Mouse (Mus musculus) central nervous system, embryonic 18 days (tissue): Measurements from ENCODE around the gene Hcst. TPM values are rescaled to one million over a fixed set of nuclear protein-coding genes. Genes with fewer than 3 reads are reported as not detected.

Source experiments
- polyA plus RNA-seq: library from polyadenylated mRNA; depleted of rRNA; stranded (reverse); fragments of >200 nt; gene quantifications from 2 replicates; pipeline ENCODE4 v1.2.3, GENCODE M21; 2012; rRNA removed

Hcst gene
- polyA plus RNA-seq: 0.96 TPM in 1 of 2 replicates, not detected in the other

DNA sequence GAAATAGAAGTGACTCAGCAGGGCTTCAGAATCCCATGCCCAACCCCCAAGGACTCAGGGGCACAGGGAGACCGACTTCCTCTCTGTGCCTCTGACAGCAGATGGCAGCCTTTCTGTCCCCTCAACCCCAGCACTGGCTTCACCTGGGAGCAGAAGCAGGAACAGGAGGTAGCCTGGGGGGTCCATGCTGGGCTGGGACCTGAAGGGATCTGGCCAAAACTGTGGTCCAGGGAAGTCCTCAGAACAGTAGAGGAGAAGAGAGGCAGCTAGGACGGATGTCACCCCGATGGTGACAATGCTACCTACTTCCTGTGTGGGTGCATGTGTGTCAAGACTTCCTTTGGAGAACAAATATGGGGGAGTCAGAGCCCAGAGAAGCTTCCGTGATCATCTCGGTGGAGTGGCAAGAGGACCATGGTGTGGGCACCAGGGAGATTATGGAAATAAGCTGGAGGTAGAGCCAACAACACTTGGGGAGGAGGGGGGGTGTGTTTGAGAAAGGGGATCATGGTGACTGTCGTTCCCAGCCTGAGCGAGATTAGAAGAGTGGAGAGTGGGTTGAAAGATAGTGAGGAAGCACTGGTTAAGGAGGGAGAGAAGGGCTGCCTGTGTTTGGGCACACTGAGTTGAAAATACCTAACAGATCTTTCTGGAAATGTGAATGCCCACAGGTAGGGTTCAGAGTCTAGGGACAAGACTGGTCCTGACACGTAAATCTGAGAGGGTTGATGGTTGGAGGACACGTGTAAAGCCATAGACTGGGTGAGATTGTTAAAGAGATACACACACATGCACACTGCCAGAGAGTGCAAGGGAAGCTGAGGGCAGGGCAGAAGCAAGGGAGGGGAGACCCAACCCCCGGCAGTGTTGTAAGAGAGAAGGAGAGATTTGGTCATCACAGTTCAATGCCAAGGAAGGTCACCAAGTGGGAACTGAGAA lies at the start of gene Hcst:
Gene Hcst, minus strand, starts transcription at position 294 of the 939 bp plus-strand sequence.

DNA sequence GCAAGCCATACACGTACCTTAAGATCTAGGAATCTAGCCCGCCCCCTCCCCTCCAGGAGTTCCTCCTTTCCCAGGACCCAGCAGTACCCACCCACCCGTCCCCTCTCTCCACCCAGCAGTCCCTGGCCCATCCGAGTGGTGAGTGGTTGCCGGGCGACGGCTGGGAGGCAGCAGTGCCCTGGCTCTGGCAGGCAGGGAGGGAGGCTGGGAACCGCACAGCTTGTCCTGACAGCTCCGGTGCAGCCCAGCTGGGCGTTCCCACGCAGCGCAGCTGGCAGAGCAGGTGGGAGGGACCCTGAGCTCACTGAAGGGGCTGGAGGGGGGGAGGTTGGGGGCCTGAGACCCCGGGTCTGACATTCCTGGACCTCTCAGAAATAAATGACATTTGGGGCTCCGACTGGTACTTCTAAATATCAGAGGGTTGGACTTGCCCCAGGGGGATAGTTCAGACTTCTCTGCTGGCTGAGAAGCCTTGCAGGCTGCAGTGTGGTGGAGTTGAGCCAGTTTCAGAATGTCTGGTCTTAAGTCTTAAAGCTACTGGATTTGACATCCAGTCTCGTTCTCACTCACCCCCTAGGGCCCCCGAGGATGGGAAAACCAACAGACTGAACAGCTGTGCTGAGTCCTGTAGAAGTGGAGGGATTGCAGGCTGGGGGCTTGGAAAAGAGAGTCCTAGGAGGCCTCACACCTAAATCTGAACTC lies 38.1 kb upstream of the Hcst start, which contains the start of the genes Kirrel2 and Nphs1:
Gene Kirrel2, minus strand, starts transcription at position 62 of the 702 bp plus-strand sequence.
Gene Nphs1, plus strand, starts transcription at position 687 of the 702 bp plus-strand sequence.

DNA sequence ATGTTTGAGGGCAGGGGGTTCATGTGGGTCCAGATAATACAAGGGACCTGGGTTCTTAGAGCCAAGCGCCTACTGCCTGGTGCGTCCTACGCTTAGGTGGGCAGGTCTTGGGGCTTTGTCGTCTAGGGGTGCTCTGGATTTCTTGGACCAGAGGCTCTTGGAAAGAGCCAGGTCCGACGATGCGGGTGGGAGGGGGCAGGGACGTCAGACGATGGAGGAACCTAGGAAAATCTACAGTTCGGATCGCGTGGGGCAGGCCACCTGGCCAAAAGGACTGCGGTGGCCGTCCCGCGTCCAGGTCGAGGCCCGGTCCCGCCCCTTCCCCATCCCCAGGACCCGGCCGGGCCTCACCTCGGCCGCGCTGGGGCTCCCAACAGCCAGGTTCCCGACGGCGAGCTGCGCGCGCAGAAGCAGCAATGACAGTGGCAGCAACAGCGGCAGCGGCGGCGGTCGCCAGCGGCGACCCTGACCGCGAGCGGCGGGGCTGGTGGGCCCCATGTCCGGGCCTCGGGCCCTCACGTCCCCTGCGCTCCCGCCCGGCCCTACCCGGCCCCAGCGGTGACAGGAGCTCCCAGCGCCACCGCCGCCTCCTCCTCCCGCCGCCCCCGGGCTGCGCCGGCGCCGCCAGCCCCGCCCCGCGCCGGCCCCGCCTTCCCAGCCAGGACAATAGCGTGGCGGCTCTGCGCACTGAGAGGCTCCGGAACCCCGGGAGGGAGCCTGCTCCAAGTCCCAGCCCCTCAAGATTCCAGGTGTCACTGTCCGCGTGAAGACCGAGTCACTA lies 25.5 kb upstream of the Hcst start, which contains the start of gene Aplp1:
Gene Aplp1, minus strand, starts transcription at position 565 of the 781 bp plus-strand sequence.

DNA sequence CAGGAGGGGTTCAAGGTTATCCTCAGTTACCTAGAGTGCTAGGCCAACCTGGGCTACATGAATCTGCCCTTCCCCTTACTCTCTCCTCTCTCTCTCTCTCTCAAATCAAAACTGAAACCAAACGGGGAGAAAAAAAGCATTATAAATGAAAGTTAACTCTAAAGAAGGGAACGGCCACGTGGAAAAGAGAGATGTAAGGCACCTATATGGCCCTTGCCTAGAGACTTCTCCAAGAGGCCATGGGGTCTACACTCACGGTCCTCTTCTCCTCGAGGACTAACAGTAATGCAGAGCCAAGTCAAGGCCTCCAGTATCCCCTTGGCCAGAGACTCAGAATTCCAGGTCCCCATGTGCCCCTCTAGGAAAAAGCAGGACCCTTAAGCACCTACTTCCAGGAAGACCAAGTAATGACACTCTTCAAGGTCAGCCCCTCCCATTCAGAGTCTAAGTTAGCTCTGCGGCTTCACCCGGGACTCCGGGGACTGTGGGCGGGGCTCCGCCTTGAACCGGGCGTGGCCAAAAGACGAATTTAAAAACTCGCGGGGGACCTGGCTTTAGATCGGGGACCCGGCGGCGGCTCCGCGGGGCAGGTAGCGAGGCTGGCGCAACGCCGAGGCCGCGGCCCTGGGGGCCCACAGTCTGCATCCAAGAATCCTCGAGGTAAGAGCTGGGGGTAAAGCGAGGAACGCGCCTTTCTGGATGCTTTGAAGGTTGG lies 1.7 kb upstream of the Hcst start, which contains the start of gene Nfkbid:
Gene Nfkbid, plus strand, starts transcription at position 558 of the 715 bp plus-strand sequence.

DNA sequence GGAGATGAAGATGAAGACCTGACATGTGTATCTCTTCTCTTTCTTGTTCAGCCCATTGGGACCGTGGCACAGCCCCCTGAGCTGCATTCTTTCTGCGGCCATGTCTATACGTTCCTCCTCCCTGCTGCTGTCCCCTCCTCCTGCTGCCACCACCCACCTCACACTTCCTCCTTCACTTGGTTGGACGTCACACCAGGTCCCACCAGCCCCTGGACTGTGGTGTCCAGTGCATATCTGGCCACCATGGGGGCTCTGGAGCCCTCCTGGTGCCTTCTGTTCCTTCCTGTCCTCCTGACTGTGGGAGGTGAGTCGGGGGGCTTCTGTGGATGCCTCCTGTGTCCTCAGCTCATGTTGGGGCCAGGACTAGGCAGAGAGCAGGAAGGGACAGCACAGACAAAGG lies 6.1 kb downstream of the Hcst start, which contains the start of gene Tyrobp:
Gene Tyrobp, plus strand, starts transcription at position 165 of the 400 bp plus-strand sequence.

Other genes starting within 250 kb of the Hcst start
- 2.9 and 6.4 TPM in 2 replicates for gene Cox7a1, start 235.7 kb downstream of the Hcst start, polyA plus RNA-seq
- gene Capns1, start 221.0 kb downstream of the Hcst start, polyA plus RNA-seq: 238 and 244 TPM in 2 replicates
- gene Polr2i, start 187.9 kb downstream of the Hcst start, polyA plus RNA-seq: 286 TPM in 2 replicates
- 204 and 220 TPM in 2 replicates for gene Tbcb, start 187.6 kb downstream of the Hcst start, polyA plus RNA-seq
- gene Ovol3, start 184.1 kb downstream of the Hcst start, polyA plus RNA-seq: 0.08 and 0.16 TPM in 2 replicates
- 0.16 and 0.28 TPM in 2 replicates for gene Thap8, start 139.8 kb downstream of the Hcst start, polyA plus RNA-seq
- gene Wdr62, start 139.4 kb downstream of the Hcst start, polyA plus RNA-seq: 8.5 and 9.6 TPM in 2 replicates
- gene Clip3, start 128.1 kb downstream of the Hcst start, polyA plus RNA-seq: 222 and 254 TPM in 2 replicates
- 121 TPM in 2 replicates for gene Alkbh6, start 111.1 kb downstream of the Hcst start, polyA plus RNA-seq
- gene Syne4, start 105.0 kb downstream of the Hcst start, polyA plus RNA-seq: 21.0 and 25.5 TPM in 2 replicates
- gene E130208F15Rik, start 98.1 kb downstream of the Hcst start, polyA plus RNA-seq: 0.36 and 0.45 TPM in 2 replicates
- gene Sdhaf1, start 96.0 kb downstream of the Hcst start, polyA plus RNA-seq: 15.9 and 17.6 TPM in 2 replicates
- 21.8 and 27.0 TPM in 2 replicates for gene Lrfn3, start 57.1 kb downstream of the Hcst start, polyA plus RNA-seq
- 20.3 and 25.9 TPM in 2 replicates for gene Tyrobp, start 6.1 kb downstream of the Hcst start, polyA plus RNA-seq
- gene Nfkbid, start 1.9 kb upstream of the Hcst start, polyA plus RNA-seq: 3.8 and 3.9 TPM in 2 replicates
- gene Aplp1, start 25.7 kb upstream of the Hcst start, polyA plus RNA-seq: 647 and 667 TPM in 2 replicates
- gene Kirrel2, start 37.8 kb upstream of the Hcst start, polyA plus RNA-seq: 0.17 and 0.40 TPM in 2 replicates
- 0.18 and 0.56 TPM in 2 replicates for gene Nphs1, start 38.5 kb upstream of the Hcst start, polyA plus RNA-seq
- not detected in 2 replicates for gene Prodh2, start 73.8 kb upstream of the Hcst start, polyA plus RNA-seq
- gene Arhgap33, start 115.2 kb upstream of the Hcst start, polyA plus RNA-seq: 165 and 210 TPM in 2 replicates
- gene Hspb6, start 132.3 kb upstream of the Hcst start, polyA plus RNA-seq: 7.0 and 8.7 TPM in 2 replicates
- 20.1 and 22.2 TPM in 2 replicates for gene Proser3, start 132.4 kb upstream of the Hcst start, polyA plus RNA-seq
- gene Lin37, start 140.0 kb upstream of the Hcst start, polyA plus RNA-seq: 47.1 and 50.2 TPM in 2 replicates
- gene U2af1l4, start 143.4 kb upstream of the Hcst start, polyA plus RNA-seq: 85.4 and 92.4 TPM in 2 replicates
- gene Gm49396, start 143.5 kb upstream of the Hcst start, polyA plus RNA-seq: 4.8 and 6.0 TPM in 2 replicates
- 131 and 143 TPM in 2 replicates for gene Psenen, start 143.8 kb upstream of the Hcst start, polyA plus RNA-seq
- gene Igflr1, start 145.6 kb upstream of the Hcst start, polyA plus RNA-seq: 6.7 and 6.8 TPM in 2 replicates
- 49.7 and 51.5 TPM in 2 replicates for gene Kmt2b, start 168.9 kb upstream of the Hcst start, polyA plus RNA-seq
- gene Zbtb32, start 179.1 kb upstream of the Hcst start, polyA plus RNA-seq: 0.24 and 0.32 TPM in 2 replicates
- gene Upk1a, start 193.0 kb upstream of the Hcst start, polyA plus RNA-seq: 1.9 TPM in 2 replicates
- gene Cox6b1, start 206.3 kb upstream of the Hcst start, polyA plus RNA-seq: 1,148 and 1,214 TPM in 2 replicates
- not detected in 2 replicates for gene Etv2, start 216.0 kb upstream of the Hcst start, polyA plus RNA-seq
- gene Rbm42, start 230.5 kb upstream of the Hcst start, polyA plus RNA-seq: 73.9 and 80.1 TPM in 2 replicates
- 22.4 and 23.9 TPM in 2 replicates for gene Haus5, start 245.1 kb upstream of the Hcst start, polyA plus RNA-seq